Mouse (Mus musculus) liver, adult 2 months (tissue): ENCODE measurements around the gene Dpp6.

Experiments
- CTCF ChIP-seq: fragments of 200-500 bp; IDR thresholded peaks from 2 replicates; pipeline ENCODE4 v1.5.1; 2011; ENCODE audit warnings: low read depth, low read length, control low read depth
- POLR2A ChIP-seq: fragments of 200-500 bp; IDR thresholded peaks from 2 replicates; pipeline ENCODE4 v1.6.1; 2011; ENCODE audit warnings: low read length, control low read depth; ENCODE audit not compliant: insufficient read depth; ENCODE audit errors: extremely low read depth

- TF ChIP-seq CTCF (no peak), POLR2A (no peak)
These were observed 91.6 kb downstream of the Dpp6 start for GRCm38 (mm10) chr5:26908612-26909011.
